Comparison of ENCODE assay signal across 8 mouse cellular contexts in genomic region chr1:192136561-192137290, GRCm38 (mm10). TPM values are rescaled to one million over a fixed set of nuclear protein-coding genes. Genes with fewer than 3 reads are reported as not detected.
A peak's percentile ranks its signal among the peaks of the same experiment; 100 is the strongest.
DNase-seq lines count a peak whose midpoint lies in the region; ATAC-seq and TF ChIP-seq lines count a peak whose summit lies in the region.

No protein-coding gene starts in this region.

- peak; percentile 86 to 92 for ATAC-seq in hematopoietic stem cell, adult 5-6 weeks (replicated peaks in 1 of 2; ENCODE audit: insufficient read depth in 1 of 2, low FRiP score in 2 of 2, low TSS enrichment in 1 of 2, low read depth in 1 of 2, poor library complexity in 2 of 2, severe bottlenecking in 2 of 2)
- ATAC-seq in lung, embryonic 15.5 days (ENCODE audit: borderline replicate concordance, extremely low read depth, low FRiP score, low TSS enrichment), result peak; percentile 84

- H3K27me3 ChIP-seq in lung, embryonic 15.5 days, result no peaks in the 10 kb centered on the region

- peak overlapping the region; percentile 94 for H3K4me3 ChIP-seq in lung, embryonic 15.5 days
- peak overlapping the region; percentile 85 for H3K4me3 ChIP-seq in olfactory bulb, adult 2 months (ENCODE audit: insufficient read depth, low read depth, low read length)

- TF ChIP-seq CTCF in olfactory bulb, adult 2 months (IDR thresholded peaks at IDR 0.05; ENCODE audit: insufficient read depth, low read depth, low read length), result no peak

- peak overlapping the region; percentile 97 for H3K27ac ChIP-seq in lung, embryonic 15.5 days
- peak overlapping the region; percentile 85 for H3K27ac ChIP-seq in olfactory bulb, adult 2 months (ENCODE audit: insufficient read depth, low read depth, low read length)

- H3K9me3 ChIP-seq in lung, embryonic 15.5 days, result no peaks in the 10 kb centered on the region

- under 1% methylated on average over 52 of the region's 55 CpGs for WGBS in lung, embryonic 15.5 days
- under 1% methylated on average over 54 of the region's 55 CpGs for WGBS in olfactory bulb, adult 2 months

- peak; percentile 92 for DNase-seq in MN1 (ENCODE audit: low spot score)
- peak; percentile 74 for DNase-seq in cerebellum, adult 8-10 months
- peak; percentile 86 for DNase-seq in forelimb bud, embryonic 11.5 days (ENCODE audit: low read depth, low spot score)
- peak; percentile 56 for DNase-seq in layer of hippocampus, adult 9-10 months (ENCODE audit: low spot score)
- peak; percentile 50 to 56 for DNase-seq in thymus, adult 18-20 months

- peaks cover 18% of the 10 kb centered on the region for H3K4me1 ChIP-seq in lung, embryonic 15.5 days
- no peaks in the 10 kb centered on the region for H3K4me1 ChIP-seq in olfactory bulb, adult 2 months (ENCODE audit: control insufficient read depth, insufficient read depth, low read length)

- peak; percentile 70 for TF ChIP-seq POLR2A in olfactory bulb, adult 2 months (IDR thresholded peaks at IDR 0.05; ENCODE audit: insufficient read depth, low read depth, low read length)

- no peaks in the 10 kb centered on the region for H3K36me3 ChIP-seq in lung, embryonic 15.5 days

- H3K9ac ChIP-seq in lung, embryonic 15.5 days, result peak overlapping the region; percentile 96

- H3K4me2 ChIP-seq in lung, embryonic 15.5 days, result peak overlapping the region; percentile 97

RNA-seq across cellular contexts. Expression of gene Rcor3, which starts 1.1 kb away (rescaled TPM):
- 19.6 and 26.6 TPM in 2 replicates for total RNA-seq in hematopoietic stem cell, adult 5-6 weeks (2017)
- polyA plus RNA-seq in lung, embryonic 15.5 days (2015; fragmentation: Nextera tagmentation; extraction: Ambion mirVana), result 26.8 and 29.3 TPM in 2 replicates
- not detected in 2 replicates for polyA plus RNA-seq in olfactory bulb, adult 2 months (2012; ENCODE audit: insufficient read depth, insufficient read length, low replicate concordance, missing spikeins)

RNA-seq across cellular contexts. Expression of gene Traf5, which starts 44.4 kb away (rescaled TPM):
- total RNA-seq in hematopoietic stem cell, adult 5-6 weeks (2017), result 16.1 and 21.1 TPM in 2 replicates
- 22.0 and 22.4 TPM in 2 replicates for polyA plus RNA-seq in lung, embryonic 15.5 days (2015; fragmentation: Nextera tagmentation; extraction: Ambion mirVana)
- polyA plus RNA-seq in olfactory bulb, adult 2 months (2012; ENCODE audit: insufficient read depth, insufficient read length, low replicate concordance, missing spikeins), result not detected in 2 replicates

RNA-seq across cellular contexts. Expression of gene Kcnh1, which starts 53.8 kb away (rescaled TPM):
- total RNA-seq in hematopoietic stem cell, adult 5-6 weeks (2017), result not detected in 2 replicates
- 1.4 and 1.7 TPM in 2 replicates for polyA plus RNA-seq in lung, embryonic 15.5 days (2015; fragmentation: Nextera tagmentation; extraction: Ambion mirVana)
- 88.6 TPM in 1 of 2 replicates, not detected in the other for polyA plus RNA-seq in olfactory bulb, adult 2 months (2012; ENCODE audit: insufficient read depth, insufficient read length, low replicate concordance, missing spikeins)

Comparison
In these comparisons a context has a peak if more than half of its experiments do, and no peak if none do; other contexts are left out.
1. Peak in every context shown above with its lines: DNase-seq, ATAC-seq, H3K4me3 ChIP-seq and H3K27ac ChIP-seq.
2. RNA of gene Traf5, which starts 44.4 kb away (polyA plus RNA-seq): 22.0 to 22.4 TPM in lung, embryonic 15.5 days; not detected in olfactory bulb, adult 2 months; every median in the first group is over 10 times any median in the second.